Mouse (Mus musculus) stomach, embryonic 14.5 days (tissue): Measurements from ENCODE around the gene Hist1h4a. TPM values are rescaled to one million over a fixed set of nuclear protein-coding genes. Genes with fewer than 3 reads are reported as not detected.
"Not testable (repeated sequence)": the region's sequence is repeated elsewhere in the genome, so short reads cannot be mapped to it uniquely, and the experiment has no call there.

Source experiments
- ATAC-seq: fragments of 200-750 bp; cut with Nextera tagmentation; 2 replicates; pipeline ENCODE4 v1.8.0; 2017; ENCODE audit warnings: low read depth, moderate TSS enrichment; ENCODE audit not compliant: insufficient number of reproducible peaks, insufficient read depth, low FRiP score
- H3K27ac ChIP-seq: fragments of 300-500 bp; sonication (generic); 2 replicates; pipeline ENCODE4 v1.5.1; 2014; ENCODE audit warnings: mild to moderate bottlenecking, low read length, moderate library complexity, mixed read lengths
- H3K27me3 ChIP-seq: fragments of 300-500 bp; sonication (generic); 2 replicates; pipeline ENCODE4 v1.6.1; 2014; ENCODE audit warnings: low read length, control low read depth, mixed read lengths; ENCODE audit not compliant: control insufficient read depth, insufficient read depth
- H3K36me3 ChIP-seq: fragments of 300-500 bp; sonication (generic); 2 replicates; pipeline ENCODE4 v1.6.1; 2014; ENCODE audit warnings: mild to moderate bottlenecking, control low read depth, low read length, moderate library complexity, mixed read lengths; ENCODE audit not compliant: control insufficient read depth, insufficient read depth
- H3K4me1 ChIP-seq: fragments of 300-500 bp; sonication (generic); 2 replicates; pipeline ENCODE4 v1.6.1; 2014; ENCODE audit warnings: low read length, control low read depth, mixed read lengths; ENCODE audit not compliant: control insufficient read depth, insufficient read depth
- H3K4me2 ChIP-seq: fragments of 300-500 bp; sonication (generic); replicated peaks from 2 replicates; pipeline ENCODE4 v1.6.1; 2014; ENCODE audit warnings: low read depth, low read length, control low read depth
- H3K4me3 ChIP-seq: fragments of 300-500 bp; sonication (generic); 2 replicates; pipeline ENCODE4 v1.5.1; 2014; ENCODE audit warnings: low read depth, low read length, control low read depth
- H3K9ac ChIP-seq: fragments of 300-500 bp; sonication (generic); replicated peaks from 2 replicates; pipeline ENCODE4 v1.6.1; 2014; ENCODE audit warnings: low read depth, mild to moderate bottlenecking, control low read depth, low read length, moderate library complexity, mixed read lengths
- H3K9me3 ChIP-seq: fragments of 300-500 bp; sonication (generic); 2 replicates; pipeline ENCODE4 v1.6.1; 2016; ENCODE audit warnings: low read depth, low read length, control low read depth; ENCODE audit not compliant: control insufficient read depth
- WGBS: fragments of 180-500 bp; shearing (Covaris S2); extraction: QIAGEN DNeasy Blood & Tissue Kit; methylation state at CpG from one replicate; pipeline ENCODE4 v1.1.7; 2014; 5-methylcytosine and 5-hydroxymethylcytosine counted together
- polyA plus RNA-seq: library from polyadenylated mRNA; unstranded; fragments of >200 nt; fragmentation: Nextera tagmentation; extraction: Ambion mirVana; gene quantifications from 2 replicates; pipeline ENCODE4 v1.2.1, GENCODE M21; 2014

The Hist1h4a gene
- polyA plus RNA-seq, 1 experiment from 2014 or later = not detected

GRCm38 (mm10) chr13:23730479-23730878, 30.6 kb downstream of the Hist1h4a start:
- no peak overlapping the region for H3K9ac ChIP-seq
- H3K27me3 ChIP-seq = no peaks in the 10 kb centered on the region
- H3K4me2 ChIP-seq = no peak overlapping the region
- H3K4me3 ChIP-seq = no peak overlapping the region
- H3K27ac ChIP-seq = no peak overlapping the region
- no peaks in the 10 kb centered on the region for H3K36me3 ChIP-seq
- 20% methylated on average over 8 of the region's 8 CpGs for WGBS
- H3K9me3 ChIP-seq = no peaks in the 10 kb centered on the region
- peak; percentile 83 for ATAC-seq
- H3K4me1 ChIP-seq = no peaks in the 10 kb centered on the region

GRCm38 (mm10) chr13:23729706-23730105, 31.3 kb downstream of the Hist1h4a start:
- no peak overlapping the region for H3K4me3 ChIP-seq
- H3K4me2 ChIP-seq = no peak overlapping the region
- no peak for ATAC-seq
- no peak overlapping the region for H3K27ac ChIP-seq
- no peak overlapping the region for H3K9ac ChIP-seq
- WGBS = 91% methylated on average over 5 of the region's 5 CpGs
- no peaks in the 10 kb centered on the region for H3K4me1 ChIP-seq
- no peaks in the 10 kb centered on the region for H3K9me3 ChIP-seq
- H3K27me3 ChIP-seq = no peaks in the 10 kb centered on the region
- no peaks in the 10 kb centered on the region for H3K36me3 ChIP-seq

GRCm38 (mm10) chr13:23729192-23729525, 31.9 kb downstream of the Hist1h4a start:
- no peak for ATAC-seq
- Histone ChIP-seq H3K4me2 (no peak overlapping the region), H3K27ac (no peak overlapping the region), H3K4me1 (no peaks in the 10 kb centered on the region), H3K9ac (no peak overlapping the region), H3K9me3 (no peaks in the 10 kb centered on the region), H3K27me3 (no peaks in the 10 kb centered on the region), H3K36me3 (no peaks in the 10 kb centered on the region), H3K4me3 (no peak overlapping the region)
- WGBS = 90% methylated on average over 9 of the region's 9 CpGs

- Histone ChIP-seq H3K4me1 (no peaks in the 10 kb centered on the region), H3K36me3 (no peaks in the 10 kb centered on the region), H3K9me3 (no peaks in the 10 kb centered on the region), H3K27ac (no peak overlapping the region), H3K4me2 (no peak overlapping the region), H3K9ac (no peak overlapping the region), H3K4me3 (no peak overlapping the region), H3K27me3 (no peaks in the 10 kb centered on the region)
- no peak for ATAC-seq
- WGBS = 91% methylated on average over 18 of the region's 18 CpGs
Observed at GRCm38 (mm10) chr13:23728472-23729191, 32.4 kb downstream of the Hist1h4a start.

- Histone ChIP-seq H3K4me3 (no peak overlapping the region), H3K4me1 (no peaks in the 10 kb centered on the region), H3K27ac (no peak overlapping the region), H3K27me3 (no peaks in the 10 kb centered on the region), H3K9me3 (no peaks in the 10 kb centered on the region), H3K36me3 (no peaks in the 10 kb centered on the region), H3K9ac (no peak overlapping the region), H3K4me2 (no peak overlapping the region)
- no peak for ATAC-seq
- 40% methylated on average over 1 of the region's 1 CpGs for WGBS
Observed at GRCm38 (mm10) chr13:23725213-23725612, 35.8 kb downstream of the Hist1h4a start.

- Histone ChIP-seq H3K36me3 (no peaks in the 10 kb centered on the region), H3K4me1 (no peaks in the 10 kb centered on the region), H3K27me3 (no peaks in the 10 kb centered on the region), H3K9ac (no peak overlapping the region), H3K27ac (no peak overlapping the region), H3K9me3 (no peaks in the 10 kb centered on the region), H3K4me3 (no peak overlapping the region), H3K4me2 (no peak overlapping the region)
- 69% methylated on average over 4 of the region's 4 CpGs for WGBS
- ATAC-seq = no peak
Observed at GRCm38 (mm10) chr13:23724239-23724638, 36.8 kb downstream of the Hist1h4a start.

GRCm38 (mm10) chr13:23717593-23718245, 43.3 kb downstream of the Hist1h4a start:
- not testable (repeated sequence) for H3K27me3 ChIP-seq, H3K4me1 ChIP-seq, ATAC-seq, H3K9ac ChIP-seq, H3K4me3 ChIP-seq, H3K4me2 ChIP-seq, H3K36me3 ChIP-seq, H3K9me3 ChIP-seq, H3K27ac ChIP-seq
- 15% methylated on average over 2 of the region's 2 CpGs for WGBS

- no peaks in the 10 kb centered on the region for H3K36me3 ChIP-seq
- no peak overlapping the region for H3K4me2 ChIP-seq
- H3K9ac ChIP-seq = no peak overlapping the region
- H3K27ac ChIP-seq = no peak overlapping the region
- no peaks in the 10 kb centered on the region for H3K27me3 ChIP-seq
- H3K9me3 ChIP-seq = no peaks in the 10 kb centered on the region
- 51% methylated on average over 11 of the region's 11 CpGs for WGBS
- H3K4me3 ChIP-seq = no peak overlapping the region
- no peak for ATAC-seq
- no peaks in the 10 kb centered on the region for H3K4me1 ChIP-seq
Observed at GRCm38 (mm10) chr13:23717176-23717575, 43.9 kb downstream of the Hist1h4a start.
